Mouse (Mus musculus) urinary bladder, postnatal 14 days (tissue): ENCODE results near the gene Timp3.
A peak's percentile ranks its signal among the peaks of the same experiment; 100 is the strongest.

Experiments
- DNase-seq: peaks from one replicate; pipeline ENCODE4 v3.0.0; 2021; ENCODE audit warnings: low spot score

Gene Timp3

DNA sequence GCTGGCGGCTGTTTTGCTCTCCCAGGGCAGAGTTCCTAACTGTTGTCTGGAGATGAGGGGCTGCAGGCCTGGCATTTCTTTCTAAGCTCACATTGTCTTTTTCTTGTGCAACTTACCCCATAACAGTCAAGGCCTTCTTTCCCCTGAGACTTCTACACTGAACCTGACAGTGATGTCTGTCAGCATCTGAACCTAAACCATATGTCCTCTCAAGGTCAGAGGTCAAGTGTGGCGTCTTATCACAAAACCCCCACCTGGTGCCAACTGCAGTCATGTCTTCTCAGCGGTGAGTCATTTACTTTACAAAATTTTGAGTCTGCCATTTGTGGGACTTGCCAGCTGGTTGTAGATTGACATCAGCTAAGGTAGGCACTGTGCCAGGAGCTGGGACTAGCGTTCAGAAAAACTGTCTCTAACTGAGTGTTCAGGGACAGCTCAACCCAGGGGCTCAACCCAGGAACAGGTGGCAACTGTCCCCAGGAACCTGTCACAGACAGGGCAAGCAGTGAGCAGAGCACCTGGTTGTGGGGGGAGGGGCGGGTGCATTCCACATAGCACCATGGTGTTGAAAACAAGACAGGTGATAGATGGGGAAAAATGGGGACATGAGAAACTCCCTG lies 87.8 kb downstream of the Timp3 start:
- DNase-seq, result peak; percentile 33

- no peak for DNase-seq
These were observed 88.6 kb downstream of the Timp3 start for GRCm38 (mm10) chr10:86388803-86389202.

DNA sequence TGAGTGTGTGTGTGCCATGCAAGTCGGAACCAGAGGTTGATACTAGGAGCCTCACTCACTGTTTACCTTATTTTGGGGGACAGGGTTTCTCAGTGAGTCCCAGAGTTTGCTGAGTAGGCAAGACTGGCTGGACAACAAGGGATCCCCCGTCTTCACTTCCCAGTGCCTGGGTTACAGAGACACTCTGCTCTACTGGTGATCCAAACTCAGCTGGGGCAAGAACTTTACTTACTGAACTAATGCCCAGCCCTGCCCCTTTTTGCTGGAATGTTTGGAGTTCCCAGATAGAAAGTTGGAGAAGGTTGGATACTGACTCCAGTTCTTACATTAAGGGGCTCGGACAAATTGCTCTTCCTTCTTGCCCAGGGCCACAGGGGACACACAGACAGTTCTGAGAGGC lies 89.2 kb downstream of the Timp3 start:
- no peak for DNase-seq

DNA sequence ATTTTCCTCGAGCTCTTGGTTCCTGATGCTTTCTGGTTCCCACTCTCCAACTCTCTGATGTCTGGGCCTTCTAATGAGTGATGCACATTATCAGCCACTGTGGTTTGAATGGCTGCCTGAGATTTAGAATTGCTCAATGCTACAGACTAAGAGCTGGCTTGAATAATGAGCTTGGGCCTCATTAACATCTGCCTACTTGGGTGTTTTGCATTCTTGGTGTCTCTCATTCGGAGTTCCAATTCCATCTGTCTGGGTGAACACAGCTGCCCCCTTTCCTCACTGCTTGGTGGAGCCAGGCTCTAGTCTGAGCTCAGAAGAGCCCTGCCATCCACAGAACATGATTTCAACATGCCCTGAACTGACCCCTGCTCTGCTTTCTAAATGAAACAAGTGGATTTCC lies 89.7 kb downstream of the Timp3 start:
- no peak for DNase-seq

DNA sequence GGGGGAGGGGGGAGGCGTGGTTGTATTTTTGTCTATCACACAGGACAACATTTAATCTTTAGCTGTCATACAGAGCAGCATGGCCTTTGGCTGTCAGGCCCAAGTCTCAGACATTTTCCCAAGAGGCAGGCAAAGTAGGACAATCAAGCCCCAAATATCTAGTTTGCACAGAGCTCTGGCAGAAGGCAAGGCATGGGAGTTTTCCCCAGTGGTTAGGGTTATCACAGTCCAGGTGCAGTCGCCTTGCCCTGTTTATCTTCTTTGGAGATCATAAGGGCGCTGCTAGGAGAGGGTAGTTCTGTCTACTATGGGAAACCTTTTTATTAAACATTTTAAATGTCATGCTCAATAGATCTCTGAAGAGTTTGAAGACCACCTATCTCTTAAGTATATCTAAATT lies 92.2 kb downstream of the Timp3 start:
- no peak for DNase-seq

DNA sequence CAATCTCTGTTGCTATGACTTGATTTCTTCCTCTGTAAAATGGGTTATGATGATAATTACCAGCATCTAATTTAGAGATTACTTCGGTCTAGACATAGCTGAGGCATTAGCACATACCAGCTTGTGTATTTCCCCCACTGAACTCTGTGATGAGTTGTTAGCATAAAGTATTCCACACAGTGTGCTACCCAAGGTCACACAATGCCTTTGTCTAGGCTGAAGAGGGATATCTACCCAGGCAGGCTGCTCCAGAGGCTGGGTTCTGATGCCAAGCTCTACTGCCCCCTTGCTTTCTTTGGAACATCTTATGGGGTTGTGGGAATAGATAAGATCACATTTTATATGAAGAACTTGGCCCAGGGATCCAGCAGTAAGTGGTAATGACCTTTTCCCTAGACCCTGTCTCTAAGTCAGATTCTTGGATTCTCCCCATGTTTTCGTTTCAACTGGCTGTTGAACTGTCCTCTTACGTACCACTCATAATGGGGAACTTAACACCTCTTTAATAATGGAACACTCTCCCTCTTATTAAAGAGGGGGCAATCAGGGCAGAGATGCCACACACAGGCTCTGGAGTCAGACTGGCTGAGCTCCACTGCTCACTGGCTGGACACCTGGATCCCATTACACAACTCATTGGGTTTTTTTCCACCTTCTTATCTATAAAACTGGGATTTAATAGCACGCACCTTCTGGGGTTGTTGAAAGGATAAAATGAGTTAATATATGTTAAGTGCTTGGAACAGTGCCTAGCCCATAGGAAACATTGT lies 97.6 kb downstream of the Timp3 start:
- no peak for DNase-seq

GRCm38 (mm10) chr10:86398347-86398720 lies 98.2 kb downstream of the Timp3 start:
- DNase-seq, result no peak
